Mouse (Mus musculus): Measurements from ENCODE around the gene Arhgap19.

GRCm38 (mm10) chr19:41835816-41836215, 34.0 kb upstream of the Arhgap19 start:
- TF ChIP-seq CTCF (IDR thresholded peaks at IDR 0.05; ENCODE audit: low read depth) (no peak), EP300 (optimal IDR thresholded peaks at IDR 0.05) (no peak)

All from stomach, postnatal 0 days (tissue).